Mouse (Mus musculus): ENCODE data around the gene Trappc12. TPM values are rescaled to one million over a fixed set of nuclear protein-coding genes. Genes with fewer than 3 reads are reported as not detected.

The Trappc12 gene
- polyA plus RNA-seq, 1 experiment from 2014 or later, result 46.0 TPM

DNA sequence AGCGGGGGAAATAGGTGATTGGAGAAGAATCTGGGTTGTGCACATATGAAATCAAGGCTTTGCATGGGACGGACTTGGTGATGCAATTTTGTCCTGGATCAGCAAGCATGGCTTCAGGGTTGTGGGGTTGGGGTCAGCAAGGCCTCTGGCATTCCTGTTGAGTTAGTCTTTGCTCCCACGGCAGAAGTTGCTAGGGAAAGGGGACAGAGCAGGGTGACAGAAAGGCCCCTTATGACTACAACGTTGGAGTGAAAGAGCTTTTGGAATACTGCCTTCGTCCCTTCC is 74.4 kb downstream of the Trappc12 start:
- WGBS, result 75% methylated on average over 5 of the region's 5 CpGs
- peak overlapping the region; percentile 71 for H3K9ac ChIP-seq (replicated peaks)
- peak overlapping the region; percentile 52 for H3K4me3 ChIP-seq (replicated peaks)
- ATAC-seq, result no peak
- peak overlapping the region; percentile 59 for H3K4me2 ChIP-seq (replicated peaks)
- H3K4me1 ChIP-seq (replicated peaks), result peaks cover 16% of the 10 kb centered on the region
- H3K36me3 ChIP-seq, result no peaks in the 10 kb centered on the region
- H3K27me3 ChIP-seq, result no peaks in the 10 kb centered on the region
- no peaks in the 10 kb centered on the region for H3K9me3 ChIP-seq
- H3K27ac ChIP-seq, result peak overlapping the region; percentile 94

DNA sequence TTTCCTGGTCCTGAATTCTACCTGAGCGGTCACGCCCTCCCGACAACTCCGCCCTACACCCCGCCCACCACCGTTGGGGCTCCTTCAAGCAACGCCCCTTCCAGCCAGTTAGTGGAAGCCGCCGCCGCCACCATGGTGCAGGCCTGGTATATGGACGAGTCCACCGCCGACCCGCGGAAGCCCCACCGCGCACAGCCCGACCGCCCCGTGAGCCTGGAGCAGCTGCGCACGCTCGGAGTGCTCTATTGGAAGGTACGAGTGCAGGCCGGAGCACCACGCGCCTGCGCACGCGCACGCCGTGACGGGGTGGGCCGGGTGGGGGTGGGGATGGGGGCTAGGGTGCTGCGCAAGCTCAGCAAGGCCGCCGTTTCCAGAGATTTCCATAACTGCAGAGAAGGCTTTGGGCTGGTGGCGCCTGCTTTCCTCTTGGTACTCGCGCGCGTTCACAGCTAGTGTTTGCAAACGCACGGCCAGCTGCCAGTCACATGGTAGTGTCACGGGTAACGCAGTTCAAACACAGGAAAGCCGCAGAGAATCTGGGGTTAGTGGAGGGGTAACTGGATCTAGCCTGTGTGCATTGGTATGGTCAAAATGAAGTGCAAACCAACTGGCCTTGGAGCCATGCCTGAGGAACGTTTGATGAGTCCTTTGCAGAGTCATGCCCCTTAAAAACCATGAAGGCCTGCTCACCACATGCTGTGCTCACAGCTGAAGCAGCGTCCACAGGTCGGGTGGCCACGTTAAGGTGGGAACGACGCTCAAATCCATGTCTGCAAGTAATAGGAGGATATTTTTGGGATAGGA is 74.9 kb downstream of the Trappc12 start, which contains the start of gene Adi1:
Adi1 (plus strand) TSS at position 111 of the 804 bp plus-strand sequence.
- 3% methylated on average over 53 of the region's 53 CpGs for WGBS
- peak within 1 kb of the TSS; percentile 59 for H3K4me2 ChIP-seq (replicated peaks)
- peak within 1 kb of the TSS; percentile 52 for H3K4me3 ChIP-seq (replicated peaks)
- H3K9me3 ChIP-seq, result no peaks in the 10 kb centered on the region
- ATAC-seq, result peak; percentile 98
- H3K36me3 ChIP-seq, result no peaks in the 10 kb centered on the region
- no peaks in the 10 kb centered on the region for H3K27me3 ChIP-seq
- H3K27ac ChIP-seq, result peak within 1 kb of the TSS; percentile 94
- H3K4me1 ChIP-seq (replicated peaks), result peaks cover 16% of the 10 kb centered on the region
- H3K9ac ChIP-seq (replicated peaks), result peak within 1 kb of the TSS; percentile 71

DNA sequence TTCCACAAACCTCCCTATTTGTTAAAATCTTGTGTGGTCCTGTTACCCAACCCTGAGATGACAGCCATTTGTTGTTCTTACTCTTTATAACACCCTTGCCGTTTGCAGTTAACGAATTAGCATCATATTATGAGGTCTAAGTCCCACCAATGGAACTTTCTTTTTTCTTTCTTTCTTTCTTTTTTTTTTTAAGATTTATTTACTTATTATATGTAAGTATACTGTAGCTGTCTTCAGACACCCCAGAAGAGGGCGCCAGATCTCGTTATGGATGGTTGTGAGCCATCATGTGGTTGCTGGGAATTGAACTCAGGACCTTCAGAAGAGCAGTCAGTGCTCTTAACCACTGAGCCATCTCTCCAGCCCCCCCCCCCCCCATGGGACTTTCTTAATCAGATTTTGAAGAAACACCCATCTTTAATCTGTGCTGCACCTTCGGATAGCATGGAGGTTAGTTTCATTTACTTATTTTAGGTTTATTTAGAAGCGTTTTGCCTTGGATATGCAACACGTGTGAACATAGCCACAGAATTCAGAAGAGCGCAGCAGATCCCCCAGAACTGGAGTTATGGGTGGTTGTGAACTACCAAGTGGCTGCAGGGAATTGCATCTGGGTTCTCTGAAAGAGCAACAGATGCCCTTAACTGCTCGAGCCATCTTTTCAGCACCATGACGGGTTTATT is 76.1 kb downstream of the Trappc12 start:
- peak overlapping the region; percentile 52; the same call in 1 of the 2 replicates for H3K4me3 ChIP-seq (replicated peaks)
- H3K9ac ChIP-seq (replicated peaks), result no peak overlapping the region
- H3K9me3 ChIP-seq, result no peaks in the 10 kb centered on the region
- H3K27ac ChIP-seq, result peak overlapping the region; percentile 94
- no peaks in the 10 kb centered on the region for H3K36me3 ChIP-seq
- H3K4me1 ChIP-seq (replicated peaks), result peaks cover 16% of the 10 kb centered on the region
- no peak for ATAC-seq
- peak overlapping the region; percentile 59 for H3K4me2 ChIP-seq (replicated peaks)
- no peaks in the 10 kb centered on the region for H3K27me3 ChIP-seq
- WGBS, result 88% methylated on average over 10 of the region's 10 CpGs

GRCm38 (mm10) chr12:28667287-28667686 is 83.0 kb downstream of the Trappc12 start:
- H3K27me3 ChIP-seq, result no peaks in the 10 kb centered on the region
- no peak overlapping the region for H3K4me2 ChIP-seq (replicated peaks)
- no peaks in the 10 kb centered on the region for H3K9me3 ChIP-seq
- no peaks in the 10 kb centered on the region for H3K4me1 ChIP-seq (replicated peaks)
- WGBS, result 59% methylated on average over 8 of the region's 8 CpGs
- no peak overlapping the region for H3K4me3 ChIP-seq (replicated peaks)
- 0 out of 2 replicates have a peak overlapping the region, but pooled peaks have one; percentile 22 for H3K27ac ChIP-seq
- no peak for ATAC-seq
- no peak overlapping the region for H3K9ac ChIP-seq (replicated peaks)
- H3K36me3 ChIP-seq, result peaks cover 5% of the 10 kb centered on the region; the same call in 1 of the 2 replicates

DNA sequence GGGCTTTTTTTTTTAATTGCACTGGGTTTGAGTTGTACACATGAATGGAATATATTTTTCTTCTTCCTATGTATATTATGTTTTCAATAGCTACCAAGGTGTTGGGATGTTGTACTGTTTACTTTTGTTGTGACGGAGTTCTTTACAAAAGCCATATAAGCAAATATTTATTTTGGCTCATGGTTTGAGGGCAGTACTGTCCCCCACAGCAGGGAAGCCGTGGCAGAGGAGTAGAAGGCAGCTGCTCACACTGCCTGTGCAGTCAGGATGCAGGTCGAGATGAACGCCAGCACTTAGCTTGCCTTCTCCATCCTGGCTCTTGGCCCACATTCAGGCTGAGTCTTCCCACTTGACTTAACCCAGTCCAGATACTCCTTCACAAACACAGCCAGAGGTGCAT is 83.5 kb downstream of the Trappc12 start:
- no peak for ATAC-seq
- H3K4me1 ChIP-seq (replicated peaks), result no peaks in the 10 kb centered on the region
- WGBS, result 79% methylated on average over 4 of the region's 4 CpGs
- H3K27ac ChIP-seq, result 0 out of 2 replicates have a peak overlapping the region, but pooled peaks have one; percentile 22
- H3K27me3 ChIP-seq, result no peaks in the 10 kb centered on the region
- no peak overlapping the region for H3K9ac ChIP-seq (replicated peaks)
- no peak overlapping the region for H3K4me2 ChIP-seq (replicated peaks)
- no peaks in the 10 kb centered on the region for H3K9me3 ChIP-seq
- peaks cover 6% of the 10 kb centered on the region; the same call in 1 of the 2 replicates for H3K36me3 ChIP-seq
- no peak overlapping the region for H3K4me3 ChIP-seq (replicated peaks)

- Histone ChIP-seq H3K36me3 (peaks cover 42% of the 10 kb centered on the region), H3K27me3 (no peaks in the 10 kb centered on the region), H3K9me3 (no peaks in the 10 kb centered on the region), H3K4me2 (replicated peaks) (no peak overlapping the region), H3K4me3 (replicated peaks) (no peak overlapping the region), H3K4me1 (replicated peaks) (no peaks in the 10 kb centered on the region), H3K9ac (replicated peaks) (no peak overlapping the region), H3K27ac (no peak overlapping the region)
- ATAC-seq, result no peak
- 89% methylated on average over 4 of the region's 4 CpGs for WGBS
Measured at GRCm38 (mm10) chr12:28662628-28663027, 87.6 kb downstream of the Trappc12 start.

DNA sequence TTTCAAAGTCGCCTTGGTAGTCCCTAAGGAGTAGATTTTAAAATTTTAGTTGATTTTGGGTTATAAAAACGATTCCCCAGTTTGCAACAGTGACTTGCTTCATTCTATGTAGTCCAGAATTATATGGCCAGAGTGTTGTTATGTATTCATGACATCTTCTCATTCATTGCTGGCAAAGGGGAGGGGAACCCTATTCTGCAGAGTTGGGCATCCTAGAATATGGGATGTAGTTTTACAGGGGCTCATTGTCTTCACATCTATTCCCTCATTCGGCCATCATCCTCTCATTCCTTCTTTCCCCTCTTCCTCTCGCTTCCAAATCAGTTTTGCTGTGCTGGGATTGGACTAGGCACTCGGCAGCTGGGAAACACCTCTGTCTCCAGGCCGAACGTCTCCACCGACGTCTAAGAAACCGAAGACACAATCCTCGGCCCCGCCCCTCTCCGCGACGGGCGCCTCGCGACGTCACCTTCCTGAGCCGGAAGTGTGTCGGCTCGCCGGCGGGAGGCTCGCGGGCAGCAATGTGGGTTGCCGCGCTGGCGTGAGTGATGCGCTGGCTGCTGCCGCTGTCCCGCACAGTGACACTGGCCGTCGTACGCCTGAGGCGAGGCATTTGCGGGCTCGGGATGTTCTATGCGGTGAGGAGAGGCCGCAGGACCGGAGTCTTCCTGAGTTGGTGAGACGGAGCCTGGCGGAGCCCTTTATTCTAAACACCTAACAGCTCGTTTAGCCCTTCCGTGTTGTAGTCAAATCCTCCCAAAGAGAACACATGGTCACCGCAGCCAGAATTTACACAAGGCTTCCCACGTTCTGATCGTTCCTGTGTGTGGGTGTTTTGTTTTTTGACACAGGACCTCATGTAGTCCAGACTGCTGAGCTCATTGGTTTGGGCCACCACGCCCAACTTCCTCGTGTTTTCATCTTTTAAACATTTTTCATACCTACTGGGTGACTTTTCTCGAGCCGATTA is 100.8 kb downstream of the Trappc12 start, which contains the start of gene Rnaseh1:
Rnaseh1 (plus strand) TSS at position 462 of the 970 bp plus-strand sequence.
- WGBS, result 2% methylated on average over 52 of the region's 52 CpGs
- H3K36me3 ChIP-seq, result peaks cover 16% of the 10 kb centered on the region
- peak within 1 kb of the TSS; percentile 89 for H3K4me2 ChIP-seq (replicated peaks)
- H3K4me1 ChIP-seq (replicated peaks), result peaks cover 15% of the 10 kb centered on the region
- peak; percentile 98 for ATAC-seq
- no peaks in the 10 kb centered on the region for H3K9me3 ChIP-seq
- H3K27ac ChIP-seq, result peak within 1 kb of the TSS; percentile 85
- 0 out of 2 replicates have a peak, but pooled peaks cover 8% of the 10 kb centered on the region for H3K27me3 ChIP-seq
- peak within 1 kb of the TSS; percentile 90 for H3K4me3 ChIP-seq (replicated peaks)
- peak within 1 kb of the TSS; percentile 79 for H3K9ac ChIP-seq (replicated peaks)

Small RNA genes lying within 50 kb of the gene (microRNA-seq; reads per million reads assigned to microRNA genes)
- gene Mir6937, result not detected

Other genes with a start within 250 kb of the Trappc12 start
- gene Dcdc2c, start 198.1 kb downstream of the Trappc12 start, polyA plus RNA-seq (2015; fragmentation: Nextera tagmentation; extraction: Ambion mirVana), result not detected in 2 replicates
- 0.13 TPM in 1 of 2 replicates, not detected in the other for gene Allc, start 167.9 kb downstream of the Trappc12 start, polyA plus RNA-seq (2015; fragmentation: Nextera tagmentation; extraction: Ambion mirVana)
- gene Colec11, start 127.1 kb downstream of the Trappc12 start, polyA plus RNA-seq (2015; fragmentation: Nextera tagmentation; extraction: Ambion mirVana), result 0.75 and 1.2 TPM in 2 replicates
- 507 and 547 TPM in 2 replicates for gene Rps7, start 114.5 kb downstream of the Trappc12 start, polyA plus RNA-seq (2015; fragmentation: Nextera tagmentation; extraction: Ambion mirVana)
- gene Rnaseh1, start 100.9 kb downstream of the Trappc12 start, polyA plus RNA-seq (2015; fragmentation: Nextera tagmentation; extraction: Ambion mirVana), result 24.9 and 28.7 TPM in 2 replicates
- gene Adi1, start 75.2 kb downstream of the Trappc12 start, polyA plus RNA-seq (2015; fragmentation: Nextera tagmentation; extraction: Ambion mirVana), result 27.0 and 29.1 TPM in 2 replicates
- 71.3 and 75.7 TPM in 2 replicates for gene Eipr1, start 1.3 kb upstream of the Trappc12 start, polyA plus RNA-seq (2015; fragmentation: Nextera tagmentation; extraction: Ambion mirVana)